Mouse (Mus musculus) neural tube, embryonic 10.5 days (tissue): ENCODE results near the gene Klf7.
A peak's percentile ranks its signal among the peaks of the same experiment; 100 is the strongest.

Experiments
- DNase-seq: peaks from one replicate; pipeline ENCODE4 v3.0.0-alpha.2; 2017; ENCODE audit warnings: low spot score; ENCODE audit errors: extremely low spot score

The Klf7 gene

DNA sequence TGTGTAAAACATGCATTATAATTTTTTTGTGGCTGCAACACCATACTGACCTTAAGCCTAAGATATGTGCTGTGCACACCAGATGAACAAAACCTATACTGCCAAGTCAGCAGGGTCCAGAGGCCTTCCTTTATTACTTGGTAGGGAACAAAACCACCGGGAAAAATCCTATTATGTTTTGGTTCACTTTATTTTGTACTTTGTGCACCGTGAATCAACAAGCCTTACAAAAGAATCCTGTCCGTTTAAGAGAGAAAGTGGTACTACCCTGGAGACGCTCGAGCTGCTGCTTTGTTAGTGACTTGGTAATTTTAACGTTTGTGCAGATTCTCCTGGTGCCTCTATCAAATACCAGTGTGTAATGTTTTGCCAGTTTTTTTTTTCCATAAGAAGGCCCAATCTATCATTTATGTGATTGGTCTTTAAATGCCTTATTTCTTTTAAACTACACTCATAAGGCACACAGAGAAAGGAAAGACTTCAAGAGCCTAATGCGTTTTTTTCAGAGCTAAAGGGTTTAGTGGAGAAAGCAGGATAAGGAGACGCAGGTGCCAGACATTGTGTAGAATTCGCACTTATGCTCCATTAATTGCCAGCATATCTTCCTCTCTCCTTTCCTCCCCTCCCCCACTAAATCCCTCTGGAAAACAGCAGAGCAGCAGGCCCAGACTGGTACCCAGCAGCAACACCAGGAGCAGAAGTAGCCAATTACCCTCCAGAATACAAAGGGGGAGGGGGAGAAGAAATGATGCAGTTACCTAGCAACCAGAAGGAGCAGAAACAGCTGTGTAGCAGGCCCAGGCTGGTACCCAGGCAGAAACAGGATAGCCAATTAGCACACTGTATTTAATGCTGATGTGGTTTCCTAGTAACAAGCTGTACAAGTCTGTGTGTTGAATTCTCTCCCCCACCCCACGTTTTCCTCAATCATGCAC, 55.5 kb downstream of the Klf7 start:
- peak; percentile 31 for DNase-seq

DNA sequence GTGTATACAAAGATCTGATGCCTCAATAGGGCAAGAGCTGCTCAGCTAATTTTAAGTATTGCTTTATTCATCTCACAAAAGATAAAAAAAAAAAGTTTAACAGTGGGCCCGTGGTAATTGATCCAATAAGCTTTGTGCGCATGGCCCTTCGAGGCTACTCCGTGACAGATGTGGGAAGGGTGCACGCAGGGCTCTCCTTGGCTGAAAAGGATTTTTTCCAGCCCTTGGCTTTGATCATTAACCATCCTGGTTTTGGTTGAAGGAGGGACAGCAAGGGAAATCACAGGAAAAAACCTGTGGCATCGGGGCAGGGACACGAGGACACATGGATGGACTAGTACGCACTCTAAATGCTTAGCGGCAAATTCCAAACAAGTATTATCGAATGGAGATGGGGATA, 60.6 kb downstream of the Klf7 start:
- no peak for DNase-seq

DNA sequence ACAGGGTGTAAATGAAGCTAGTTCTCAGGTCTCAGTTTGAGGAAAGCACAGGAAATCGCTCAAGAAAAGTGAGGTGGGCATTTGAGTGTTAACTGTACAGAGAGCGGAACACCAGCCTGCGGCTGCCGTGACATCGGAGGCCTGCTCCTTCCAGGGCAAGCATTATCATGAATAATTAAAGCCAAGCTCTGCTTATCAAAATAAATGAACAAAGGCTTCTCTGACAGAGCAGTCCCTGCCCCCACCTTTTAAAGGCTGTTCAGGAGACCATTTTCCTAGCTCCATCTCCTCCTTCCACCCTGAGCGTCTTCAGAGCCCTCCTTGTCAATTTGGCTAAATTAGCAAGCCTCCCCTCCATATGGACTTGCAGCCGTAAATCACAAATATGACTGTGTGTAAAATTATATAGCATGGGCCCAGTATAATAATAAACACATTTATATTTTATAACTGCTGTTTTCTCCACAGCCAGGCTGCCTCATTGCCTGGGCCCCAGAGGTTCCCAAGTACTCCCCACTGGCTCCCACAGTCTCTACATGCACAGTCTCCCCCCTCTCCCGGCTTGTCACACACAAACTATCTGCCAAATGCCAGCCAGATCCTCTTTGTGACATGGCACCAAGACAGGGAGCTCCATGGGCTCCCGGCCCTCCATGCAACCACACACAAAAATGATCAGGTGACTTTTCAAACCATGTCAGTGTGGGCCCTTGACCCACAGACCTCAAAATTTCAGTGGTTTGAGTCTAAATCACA, 61.2 kb downstream of the Klf7 start:
- DNase-seq, result no peak

DNA sequence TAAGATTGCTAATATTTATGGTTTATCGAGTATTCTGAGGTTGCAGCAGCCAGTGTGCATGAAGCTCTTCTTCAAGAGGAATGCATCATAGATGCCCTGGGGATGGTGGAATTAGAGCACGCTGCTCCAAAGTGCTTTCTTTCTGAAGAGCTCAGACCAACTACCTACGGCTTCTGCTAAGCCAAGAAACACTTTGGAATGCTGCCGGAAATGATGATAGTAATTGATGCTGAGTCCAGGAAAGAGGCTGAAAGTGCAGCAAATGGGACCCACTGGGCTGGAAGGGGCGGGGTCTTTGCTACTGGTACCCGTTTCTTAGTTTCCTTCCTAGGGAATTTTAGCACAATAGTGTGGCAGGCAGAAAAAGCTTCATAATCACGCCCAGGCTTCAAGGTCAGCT, 62.0 kb downstream of the Klf7 start:
- DNase-seq, result no peak

DNA sequence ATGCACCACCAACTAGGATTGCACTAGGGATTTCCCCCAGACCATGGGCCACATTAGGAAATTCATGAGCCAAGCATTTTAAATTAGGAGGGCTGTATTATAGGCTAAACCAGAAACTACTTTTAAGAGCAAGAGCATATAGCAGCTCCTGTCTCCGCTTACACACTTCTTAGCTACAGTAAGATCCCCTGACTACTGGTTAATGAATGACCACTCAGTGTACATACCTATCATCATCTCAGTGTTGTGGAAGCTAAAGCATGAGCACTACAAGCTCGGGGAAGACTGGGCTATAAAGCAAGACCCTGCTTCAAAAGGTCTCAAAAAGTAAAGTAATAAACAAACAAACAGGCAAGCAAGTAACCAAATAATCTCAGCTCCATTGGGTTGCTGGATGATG, 65.5 kb downstream of the Klf7 start:
- DNase-seq, result no peak

DNA sequence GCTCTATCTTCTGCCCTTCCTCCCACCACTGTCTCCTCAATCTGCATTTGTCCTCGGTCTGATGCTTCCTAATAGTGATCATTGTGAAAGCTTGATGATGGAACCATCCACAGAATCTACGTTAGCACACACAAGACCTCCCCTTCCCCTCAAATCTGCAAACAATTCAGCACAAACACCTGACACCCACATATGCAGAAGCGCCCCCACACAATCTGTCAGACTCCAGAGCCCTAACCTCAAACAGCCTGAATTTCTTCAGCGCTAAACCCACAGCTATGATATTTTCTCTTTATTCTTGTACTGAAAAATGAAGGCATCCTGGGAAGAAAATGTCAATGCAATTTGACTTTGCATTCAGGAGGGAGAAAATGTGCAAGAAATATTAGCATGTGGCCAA, 66.1 kb downstream of the Klf7 start:
- no peak for DNase-seq

DNA sequence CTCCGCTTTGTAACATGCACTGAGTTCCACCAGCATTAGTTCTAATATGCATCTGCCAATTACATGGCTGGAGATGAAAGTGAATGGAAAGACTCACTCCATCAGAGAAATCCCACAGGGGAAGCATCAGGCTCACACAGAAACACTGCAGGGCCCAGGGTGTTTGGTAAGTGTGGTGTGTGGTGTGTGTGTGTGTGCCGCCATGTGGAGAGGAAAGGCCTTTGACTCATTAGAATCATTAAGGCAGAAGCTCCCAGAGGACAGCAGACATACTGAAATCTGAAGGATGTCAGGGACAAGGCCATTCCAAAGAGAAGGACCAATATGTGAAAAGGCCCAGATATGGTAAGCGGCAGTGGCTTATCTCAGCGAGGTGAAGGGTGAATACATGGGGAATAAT, 66.9 kb downstream of the Klf7 start:
- no peak for DNase-seq

DNA sequence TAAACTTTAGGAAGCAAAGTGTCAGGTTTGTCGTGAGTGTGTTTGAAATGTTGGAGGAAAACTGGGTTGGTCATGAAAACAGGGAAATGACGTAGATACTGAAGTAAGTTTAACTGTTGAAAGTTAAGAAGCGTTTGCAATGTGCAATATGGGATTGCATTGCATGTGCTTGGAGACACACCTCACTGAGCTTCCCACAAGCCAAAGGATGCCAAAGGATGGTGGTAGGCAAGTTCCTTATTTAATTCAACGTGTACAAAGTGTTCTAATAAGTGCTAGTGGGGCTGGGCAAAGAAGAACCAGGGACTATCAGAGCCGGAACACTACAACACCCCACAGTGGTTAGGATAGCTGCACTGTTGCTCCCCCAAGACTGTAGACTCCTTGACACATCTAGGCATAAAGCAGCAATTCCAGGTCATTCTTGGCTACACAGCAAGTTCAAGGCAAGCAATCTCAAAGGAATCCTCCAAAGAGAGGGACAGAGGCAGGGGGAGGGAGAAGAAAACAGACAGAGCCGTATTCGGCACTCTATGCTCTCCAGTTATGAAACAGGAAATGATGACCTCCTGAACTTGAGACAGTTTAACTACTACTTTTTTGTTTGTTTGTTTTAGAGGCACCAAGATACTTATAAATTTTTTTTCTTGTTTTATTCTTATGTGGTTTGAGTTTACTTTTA, 69.9 kb downstream of the Klf7 start:
- no peak for DNase-seq

DNA sequence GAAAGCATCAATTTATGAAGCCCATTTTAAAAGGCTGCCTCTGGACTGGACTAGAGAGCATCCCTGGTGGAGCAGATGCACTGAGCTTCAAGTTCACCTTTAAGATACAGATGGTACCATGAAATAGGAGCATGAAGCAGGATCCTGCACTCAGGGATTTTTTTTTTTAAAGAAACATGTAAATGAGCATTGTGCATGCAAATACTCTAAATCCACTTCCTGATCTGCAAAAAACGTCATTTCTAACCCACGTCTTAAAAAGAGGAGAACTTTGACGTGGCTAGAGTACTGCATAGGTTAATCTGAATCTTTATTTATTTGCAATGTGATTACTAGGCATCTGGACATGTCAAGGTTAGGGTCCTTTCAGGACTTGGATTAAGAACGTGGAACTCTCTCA, 73.5 kb downstream of the Klf7 start:
- DNase-seq, result no peak

DNA sequence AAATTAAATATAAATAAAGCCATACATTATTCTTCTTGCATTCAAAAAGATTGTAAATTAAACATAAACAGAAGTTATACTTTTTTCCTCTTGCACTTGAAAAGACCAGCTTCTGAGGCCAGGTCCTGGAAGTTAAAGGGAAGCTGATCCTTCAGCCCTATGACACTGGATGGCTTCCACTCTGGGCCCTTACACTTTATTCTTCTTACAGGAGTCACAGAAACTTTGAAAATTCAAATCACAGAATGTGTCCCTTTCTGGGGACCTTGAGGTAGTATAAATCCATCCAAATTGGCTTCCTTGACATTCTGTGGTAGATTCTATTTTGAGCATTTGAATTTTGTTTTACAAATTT, 75.3 kb downstream of the Klf7 start:
- DNase-seq, result no peak

DNA sequence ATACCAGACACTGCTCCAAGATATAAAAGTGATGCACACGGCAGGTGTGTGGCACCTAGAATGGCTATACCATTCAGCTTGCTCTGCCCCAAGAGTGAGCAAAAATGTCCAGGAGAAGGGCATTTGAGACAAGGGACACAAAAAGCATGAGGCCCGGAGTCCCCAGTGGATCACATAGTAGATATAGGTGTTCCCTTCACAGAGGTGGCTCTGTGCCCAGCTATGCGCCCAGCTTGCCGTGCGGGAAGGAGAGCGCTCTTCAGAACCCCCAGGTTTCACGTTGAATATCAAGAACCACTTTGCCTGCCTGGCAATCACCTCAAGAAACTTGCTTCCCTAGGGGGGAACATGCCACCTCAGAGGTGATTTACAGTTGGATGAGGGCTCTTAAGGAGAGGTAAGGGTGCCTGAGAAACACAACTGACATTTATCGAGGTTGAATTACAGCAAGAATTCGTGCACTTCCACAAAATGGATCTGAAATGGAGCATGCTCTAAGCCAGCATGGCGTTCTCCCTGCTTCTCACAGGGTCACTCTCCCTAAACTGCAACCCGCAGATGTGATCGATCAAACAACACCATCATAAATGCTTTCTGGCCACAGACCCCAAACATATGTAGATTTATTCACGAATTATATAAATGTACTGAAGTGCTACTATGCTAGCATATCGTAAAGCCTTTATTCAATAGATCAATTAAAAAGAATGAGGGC, 75.8 kb downstream of the Klf7 start:
- no peak for DNase-seq

DNA sequence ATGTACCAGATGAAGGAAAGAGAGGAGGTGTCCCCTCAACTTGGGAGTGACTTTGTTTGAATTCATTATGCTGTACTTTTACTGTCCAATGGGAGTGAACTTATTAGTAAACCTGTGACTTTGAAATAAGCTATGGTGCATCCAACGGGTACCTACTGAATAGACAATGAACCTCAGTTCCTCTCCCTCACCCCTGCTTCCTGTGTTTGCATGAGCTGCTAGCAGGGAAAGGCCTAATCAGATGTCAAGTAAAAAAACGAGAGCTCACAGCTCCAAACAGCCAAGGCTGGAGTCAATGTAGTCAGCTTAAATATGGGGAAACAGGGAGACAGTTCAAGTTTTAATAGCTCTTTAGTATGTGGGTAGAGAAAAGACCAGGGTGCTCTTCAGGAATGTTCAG, 77.5 kb downstream of the Klf7 start:
- no peak for DNase-seq

DNA sequence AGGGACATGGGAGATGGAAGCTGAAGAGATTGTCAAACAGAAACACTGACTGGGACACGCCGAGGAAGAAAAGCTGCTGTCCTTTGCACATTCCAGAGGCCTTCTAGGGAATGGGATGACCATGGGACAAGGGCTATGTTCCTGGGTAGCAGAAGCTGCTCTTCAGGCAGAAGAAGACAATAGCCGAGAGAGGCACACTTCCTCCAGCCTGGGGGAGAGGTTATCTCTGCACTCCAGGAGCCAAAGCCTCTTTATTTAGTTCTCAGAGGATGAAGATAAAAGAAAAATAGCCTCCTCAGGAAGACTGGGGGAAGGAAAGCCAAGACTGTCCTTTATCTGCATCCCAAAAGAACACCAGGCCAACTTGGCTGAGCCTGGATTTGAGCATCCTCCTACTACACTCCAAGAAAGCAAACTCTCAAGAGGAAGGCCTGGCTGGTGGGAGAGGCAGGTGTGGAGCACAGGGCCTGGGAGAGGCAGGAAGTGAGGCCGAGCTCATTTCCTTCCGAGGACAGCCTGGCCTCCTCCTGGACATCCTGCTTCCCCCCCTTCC, 81.2 kb downstream of the Klf7 start:
- no peak for DNase-seq

DNA sequence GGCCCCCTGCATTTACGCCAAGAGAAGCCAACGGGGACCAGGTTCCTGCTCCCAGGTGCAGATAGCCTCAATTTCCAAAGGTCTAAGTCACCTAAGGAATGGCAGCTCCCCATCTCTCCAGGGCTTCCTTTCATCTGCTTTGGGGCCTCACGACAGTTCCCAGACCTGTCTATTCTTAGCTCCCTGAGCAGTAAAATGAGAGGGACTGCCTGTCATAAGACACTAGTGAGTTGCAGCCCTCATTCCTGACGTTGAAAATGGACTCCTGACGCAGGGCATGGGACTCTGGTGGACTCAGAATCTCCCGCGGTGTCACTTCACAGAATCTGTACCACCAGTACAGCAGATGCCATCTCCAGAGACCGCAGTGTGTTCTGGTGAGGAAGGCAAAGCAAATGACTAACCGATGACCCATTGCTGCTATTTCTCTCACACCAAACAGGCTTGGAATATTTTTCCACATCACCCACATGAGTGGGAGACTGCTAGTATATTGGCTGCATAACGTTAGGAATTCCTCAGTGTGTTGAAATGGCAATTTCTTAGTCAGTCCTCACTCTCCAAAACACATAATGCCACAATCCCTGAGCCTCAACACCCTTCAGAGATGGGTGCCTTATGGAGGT, 81.9 kb downstream of the Klf7 start:
- DNase-seq, result no peak

DNA sequence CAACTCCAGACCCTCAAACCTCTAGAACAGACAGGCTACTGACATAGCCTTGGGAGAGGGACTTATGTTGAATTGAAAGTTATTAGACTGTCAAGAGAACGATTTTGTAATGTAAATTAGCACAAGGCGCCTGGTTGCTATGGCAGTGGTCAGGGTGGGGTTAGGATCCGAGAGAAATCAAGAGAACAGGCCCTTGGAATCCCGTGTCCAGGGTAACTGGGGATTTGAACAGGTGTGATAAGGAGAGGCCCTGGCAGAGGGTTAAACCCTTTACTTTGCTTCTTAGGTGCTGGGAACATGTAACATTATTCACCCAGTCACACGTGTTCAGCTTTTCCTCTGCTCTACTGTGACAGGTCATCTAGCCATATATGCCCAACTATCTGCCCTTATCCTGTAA, 83.7 kb downstream of the Klf7 start:
- no peak for DNase-seq

DNA sequence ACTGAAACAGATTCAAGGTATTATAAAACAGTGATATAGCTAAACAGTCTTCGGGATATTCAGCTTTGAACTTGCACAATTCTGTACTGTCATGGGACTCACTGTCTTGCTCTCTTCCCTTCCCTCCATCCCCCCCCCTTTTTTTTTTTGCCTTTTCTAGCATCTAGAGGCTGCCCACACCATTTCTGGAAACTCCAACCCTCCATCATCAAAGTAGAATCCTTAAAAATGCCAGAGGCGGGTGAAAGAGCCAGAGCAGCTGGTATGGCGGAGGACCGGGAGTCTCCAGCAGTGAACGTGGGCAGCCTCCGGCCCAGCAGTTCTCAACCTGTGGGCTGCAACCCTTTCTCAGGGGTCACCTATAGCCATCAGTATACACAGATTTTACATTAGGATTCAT, 84.3 kb downstream of the Klf7 start:
- DNase-seq, result no peak

DNA sequence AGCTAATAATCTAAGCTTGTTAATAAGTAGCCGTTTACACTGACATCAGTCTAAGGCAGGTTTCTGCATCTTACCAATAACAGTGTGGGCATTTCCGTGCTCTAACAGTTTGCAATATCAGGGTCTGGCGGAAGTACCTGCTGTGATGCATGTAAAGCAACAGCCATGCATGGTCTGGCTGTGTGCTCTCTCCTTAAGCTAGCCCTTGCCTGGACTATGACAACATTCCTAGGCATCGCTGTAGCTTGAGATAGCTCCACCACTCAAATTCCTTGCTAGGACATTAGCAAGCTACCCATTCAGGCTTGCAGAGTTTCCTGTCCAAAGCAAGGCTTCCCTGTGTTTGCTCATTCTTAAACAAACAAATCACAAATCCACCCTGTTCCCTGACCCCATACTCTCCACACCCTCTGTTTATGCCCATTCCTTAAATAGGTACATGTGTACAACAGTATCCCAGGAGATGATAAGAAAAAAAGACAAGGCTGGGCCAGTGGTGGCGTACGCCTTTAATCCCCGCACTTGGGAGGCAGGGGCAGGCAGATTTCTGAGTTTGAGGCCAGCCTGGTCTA, 85.1 kb downstream of the Klf7 start:
- DNase-seq, result no peak

DNA sequence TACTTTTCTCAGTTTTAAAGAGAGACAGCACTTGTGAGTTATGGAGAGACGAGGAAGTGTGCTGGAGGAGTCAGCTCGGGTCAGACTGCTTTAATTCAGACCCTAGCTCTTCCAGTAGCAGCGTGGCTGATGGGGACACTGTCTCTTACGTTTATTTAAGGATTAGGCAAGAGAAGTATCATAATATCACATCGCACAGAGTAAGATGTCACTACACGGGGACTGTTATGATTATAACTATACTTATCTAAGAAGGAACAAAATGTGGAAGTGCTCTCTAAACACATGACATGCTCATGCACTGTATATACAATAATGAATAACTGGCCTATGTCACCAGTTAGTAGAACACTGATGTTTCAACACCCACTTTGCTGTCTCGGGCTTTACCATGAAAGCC, 86.3 kb downstream of the Klf7 start:
- DNase-seq, result no peak

DNA sequence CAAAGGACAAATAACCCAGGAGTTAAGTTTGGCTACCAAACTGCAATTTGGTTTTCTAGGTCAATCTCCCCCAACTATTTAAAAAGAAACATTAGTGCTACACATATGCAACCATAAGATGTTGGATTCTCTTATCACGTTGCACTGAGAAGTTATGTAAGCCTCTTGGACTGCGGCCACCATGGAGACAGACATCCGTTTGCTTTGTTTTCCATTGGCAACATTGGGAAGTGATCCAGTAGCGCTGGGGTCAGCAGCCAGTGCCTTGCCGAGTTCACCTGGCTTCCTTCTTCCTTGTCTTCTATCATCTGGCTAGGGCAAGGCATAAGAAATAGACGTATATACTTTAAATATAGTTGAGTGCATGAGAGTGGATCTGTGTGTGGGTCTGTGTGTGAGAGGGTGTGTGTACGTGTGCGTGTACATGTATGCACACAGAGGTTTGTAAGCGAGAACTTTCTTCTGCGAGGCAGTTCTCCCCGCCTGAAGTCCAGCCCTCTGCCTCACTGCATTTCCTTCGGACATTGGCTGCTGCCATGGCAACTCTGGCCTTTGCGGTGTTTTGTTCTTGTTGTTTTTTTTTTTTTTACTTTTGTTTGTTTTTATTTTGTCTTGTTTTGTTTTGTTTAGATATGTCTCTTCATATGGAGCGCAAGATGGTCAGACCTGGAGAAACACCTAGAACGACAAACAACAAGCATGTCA, 86.8 kb downstream of the Klf7 start:
- DNase-seq, result no peak
